Mouse (Mus musculus) megakaryocyte, embryonic 14.5 days (primary cell): ENCODE measurements at regions not wholly inside any gene's neighbourhood (a gene's known extent, or its start where the extent isn't known, plus 50 kb on each side); places are given as distances from the start of the nearest gene placed in this dataset.

Experiments used
- FLI1 ChIP-seq: IDR thresholded peaks from 2 replicates; pipeline ENCODE4 v1.6.1; 2012; ENCODE audit warnings: low read length, inconsistent platforms, mixed read lengths
- GATA1 ChIP-seq: IDR thresholded peaks from 3 replicates; pipeline ENCODE4 v1.6.1; 2012; ENCODE audit warnings: mixed read lengths, low read length, inconsistent platforms, borderline replicate concordance

- TF ChIP-seq GATA1: no peak
- no peak for TF ChIP-seq FLI1
These were observed 78.5 kb upstream of the Vash1 start for GRCm38 (mm10) chr12:86600041-86600440.
